Mouse (Mus musculus) liver, adult 2 months (tissue): ENCODE results near the gene Fars2. TPM values are rescaled to one million over a fixed set of nuclear protein-coding genes. Genes with fewer than 3 reads are reported as not detected.

Experiments
- DNase-seq: peaks from one replicate; pipeline ENCODE4 v3.0.0-alpha.2; 2011; ENCODE audit warnings: low read depth, low spot score; ENCODE audit errors: extremely low read depth
- H3K27ac ChIP-seq: fragments of 200-500 bp; replicated peaks from 2 replicates; pipeline ENCODE4 v1.5.1; 2012; ENCODE audit warnings: low read depth, mild to moderate bottlenecking, control low read depth, inconsistent platforms, low read length; ENCODE audit not compliant: insufficient read depth
- H3K27me3 ChIP-seq: fragments of 200-500 bp; 2 replicates; pipeline ENCODE4 v1.6.1; 2012; ENCODE audit warnings: mild to moderate bottlenecking, moderate library complexity, low read length, inconsistent platforms; ENCODE audit not compliant: control insufficient read depth, insufficient read depth
- H3K36me3 ChIP-seq: fragments of 200-500 bp; 2 replicates; pipeline ENCODE4 v1.6.1; 2012; ENCODE audit warnings: low read length, inconsistent platforms; ENCODE audit not compliant: control insufficient read depth, insufficient read depth
- H3K4me1 ChIP-seq: fragments of 200-500 bp; 2 replicates; pipeline ENCODE4 v1.6.1; 2011; ENCODE audit warnings: low read length; ENCODE audit not compliant: control insufficient read depth, insufficient read depth
- H3K4me3 ChIP-seq: fragments of 200-500 bp; 2 replicates; pipeline ENCODE4 v1.5.1; 2011; ENCODE audit warnings: low read depth, mild to moderate bottlenecking, control low read depth, low read length, moderate library complexity; ENCODE audit not compliant: insufficient read depth
- H3K79me2 ChIP-seq: fragments of 200-500 bp; 2 replicates; pipeline ENCODE4 v1.6.1; 2012; ENCODE audit warnings: inconsistent platforms, mild to moderate bottlenecking, low read length, moderate library complexity; ENCODE audit not compliant: control insufficient read depth, insufficient read depth
- H3K9ac ChIP-seq: fragments of 200-500 bp; 2 replicates; pipeline ENCODE4 v1.6.1; 2012; ENCODE audit warnings: low read depth, mild to moderate bottlenecking, control low read depth, inconsistent platforms, low read length
- CTCF ChIP-seq: fragments of 200-500 bp; IDR thresholded peaks from 2 replicates; pipeline ENCODE4 v1.5.1; 2011; ENCODE audit warnings: low read depth, low read length, control low read depth
- POLR2A ChIP-seq: fragments of 200-500 bp; IDR thresholded peaks from 2 replicates; pipeline ENCODE4 v1.6.1; 2011; ENCODE audit warnings: low read length, control low read depth; ENCODE audit not compliant: insufficient read depth; ENCODE audit errors: extremely low read depth
- WGBS: fragments of 180-500 bp; shearing (Covaris S2); methylation state at CpG from one replicate; pipeline ENCODE4 v1.1.7; 2018; 5-methylcytosine and 5-hydroxymethylcytosine counted together
- polyA plus RNA-seq: library from polyadenylated mRNA; depleted of rRNA; stranded (reverse); fragments of >200 nt; gene quantifications from 2 replicates; pipeline ENCODE4 v1.2.3, GENCODE M21; 2012
- total RNA-seq: library from RNA; depleted of rRNA; stranded (reverse); fragments of >200 nt; gene quantifications from 2 replicates; pipeline ENCODE4 v1.2.3, GENCODE M21; 2014

Fars2 gene
- total and polyA plus RNA-seq, 2 experiments: 47.1 to 58.4 TPM

DNA sequence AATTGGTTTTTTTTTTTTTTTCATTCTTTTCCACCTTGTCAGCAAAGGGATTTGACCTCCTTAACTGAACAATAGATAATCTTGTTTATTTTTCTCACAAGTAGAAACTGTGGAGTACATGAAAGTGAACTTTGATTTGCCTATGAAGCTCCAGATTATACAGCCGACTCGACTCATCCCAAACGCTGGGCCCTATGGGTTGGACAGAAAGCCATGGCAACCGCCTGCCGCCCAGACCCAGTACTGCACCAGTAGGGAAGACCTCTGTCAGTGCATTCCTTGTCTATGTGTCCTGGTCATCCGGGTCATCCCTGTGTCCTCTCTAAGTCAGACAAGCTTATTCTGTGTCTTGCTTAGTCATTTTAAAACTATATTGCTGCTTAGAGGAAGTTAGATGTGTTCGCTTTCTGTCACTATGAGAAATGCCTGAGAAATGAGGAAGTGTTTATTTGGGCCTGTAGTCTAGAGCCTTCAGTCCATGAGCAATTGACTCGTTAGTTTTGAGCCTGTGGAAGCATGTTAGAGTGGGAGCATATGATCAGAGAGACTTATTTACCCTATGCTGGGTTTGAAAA lies 416.8 kb downstream of the Fars2 start:
- Histone ChIP-seq H3K4me1 (peaks cover 14% of the 10 kb centered on the region), H3K4me3 (no peak overlapping the region), H3K79me2 (no peaks in the 10 kb centered on the region), H3K27ac (0 out of 2 replicates have a peak overlapping the region, but pooled peaks have one; percentile 32), H3K36me3 (no peaks in the 10 kb centered on the region), H3K27me3 (no peaks in the 10 kb centered on the region), H3K9ac (no peak overlapping the region)
- peak; percentile 70 for DNase-seq
- 52% methylated on average over 8 of the region's 8 CpGs for WGBS
- no peak for TF ChIP-seq POLR2A
- TF ChIP-seq CTCF: no peak

DNA sequence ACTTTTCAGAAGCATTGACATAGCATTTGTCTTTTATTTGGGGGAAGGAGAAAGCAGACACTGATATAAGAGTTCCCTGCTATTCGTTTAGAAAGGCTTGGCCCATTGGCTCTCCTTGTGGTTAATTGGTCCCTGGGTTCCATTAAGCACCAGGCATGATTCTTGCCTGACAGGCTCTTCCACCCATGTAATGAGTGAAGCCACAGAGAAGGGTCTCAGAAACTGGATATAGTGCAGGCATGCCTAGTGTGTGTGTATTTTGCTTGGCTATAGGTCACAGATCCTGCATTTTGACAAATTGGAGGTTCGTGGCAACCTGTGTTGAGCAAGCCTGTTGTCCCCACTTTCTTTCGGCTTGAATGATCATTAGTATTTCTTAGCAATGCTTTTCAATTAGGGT lies 420.4 kb downstream of the Fars2 start:
- Histone ChIP-seq H3K79me2 (no peaks in the 10 kb centered on the region), H3K4me3 (no peak overlapping the region), H3K27me3 (no peaks in the 10 kb centered on the region), H3K4me1 (peaks cover 14% of the 10 kb centered on the region), H3K36me3 (no peaks in the 10 kb centered on the region), H3K9ac (no peak overlapping the region), H3K27ac (no peak overlapping the region)
- WGBS: 98% methylated on average over 3 of the region's 3 CpGs
- TF ChIP-seq POLR2A (no peak), CTCF (no peak)
- no peak for DNase-seq

DNA sequence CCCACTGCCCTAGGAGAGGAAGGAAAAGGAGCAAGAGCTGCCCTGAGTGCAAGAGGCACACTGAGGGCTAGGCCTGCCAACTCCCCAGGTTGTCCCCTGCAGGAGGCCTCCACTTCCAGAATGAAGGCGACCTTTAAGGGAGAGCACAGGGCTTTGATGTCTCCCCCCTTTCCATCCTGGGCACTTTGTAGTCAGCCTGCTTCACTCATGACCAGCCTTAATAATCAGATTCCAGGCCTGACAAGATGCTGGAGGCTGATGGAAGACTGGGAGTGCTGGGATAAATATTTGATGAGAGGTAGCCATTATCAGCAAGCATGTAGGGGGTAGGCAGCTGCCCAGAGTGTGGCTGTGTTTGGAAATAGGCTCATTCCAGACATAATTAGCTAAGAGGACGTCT lies 421.2 kb downstream of the Fars2 start:
- H3K4me3 ChIP-seq: no peak overlapping the region
- no peak overlapping the region for H3K9ac ChIP-seq
- TF ChIP-seq CTCF: no peak
- no peaks in the 10 kb centered on the region for H3K27me3 ChIP-seq
- 92% methylated on average over 2 of the region's 2 CpGs for WGBS
- DNase-seq: no peak
- no peak overlapping the region for H3K27ac ChIP-seq
- no peaks in the 10 kb centered on the region for H3K36me3 ChIP-seq
- H3K4me1 ChIP-seq: peaks cover 12% of the 10 kb centered on the region
- H3K79me2 ChIP-seq: no peaks in the 10 kb centered on the region

DNA sequence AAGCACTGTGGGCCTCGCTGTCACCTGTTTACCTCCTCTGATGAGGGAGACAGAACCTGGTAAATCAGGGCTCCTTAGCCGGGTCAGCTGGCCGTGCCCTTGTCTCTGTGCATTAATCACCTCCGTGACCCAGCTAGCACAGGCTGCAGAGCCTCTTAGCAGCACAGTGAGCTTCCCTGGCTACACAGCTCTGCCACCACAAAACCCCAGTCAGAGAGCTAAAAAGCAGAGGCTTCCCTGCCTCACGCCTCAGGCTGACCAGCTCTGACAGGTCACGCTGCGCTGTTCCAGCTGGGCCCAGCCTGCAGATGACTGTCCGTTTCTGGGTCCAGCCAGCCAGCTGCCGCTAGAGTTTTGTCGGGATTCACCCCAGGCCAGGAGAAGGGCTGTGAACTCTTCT lies 423.0 kb downstream of the Fars2 start:
- TF ChIP-seq POLR2A (no peak), CTCF (no peak)
- Histone ChIP-seq H3K9ac (no peak overlapping the region), H3K4me3 (no peak overlapping the region), H3K36me3 (no peaks in the 10 kb centered on the region), H3K27me3 (no peaks in the 10 kb centered on the region), H3K79me2 (no peaks in the 10 kb centered on the region), H3K27ac (no peak overlapping the region), H3K4me1 (peaks cover 3% of the 10 kb centered on the region)
- 87% methylated on average over 10 of the region's 10 CpGs for WGBS
- DNase-seq: no peak

DNA sequence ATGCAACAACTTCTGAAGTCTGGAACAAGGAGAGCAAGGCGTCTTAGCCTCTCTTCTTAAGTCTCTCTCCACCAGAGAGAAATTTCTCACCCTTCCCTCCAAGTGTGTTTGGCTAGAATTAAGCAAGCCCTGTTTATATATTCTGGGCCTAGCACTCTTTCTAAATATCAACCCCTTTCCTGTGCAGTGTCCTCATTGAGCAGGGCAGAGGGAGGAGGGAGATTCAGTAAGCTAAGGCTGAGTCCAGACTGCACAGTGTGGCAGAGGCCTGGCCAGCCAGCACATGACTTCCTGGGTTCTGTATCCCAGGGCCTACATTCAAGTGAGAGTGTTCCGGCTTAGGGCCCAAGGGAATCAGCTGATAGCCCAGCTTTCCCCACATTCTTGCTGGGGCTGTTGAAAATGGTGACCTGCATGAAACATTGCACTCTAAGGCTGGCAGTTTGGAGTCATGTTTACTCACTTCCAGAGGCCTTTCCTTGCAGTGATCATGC lies 424.1 kb downstream of the Fars2 start:
- DNase-seq: no peak
- Histone ChIP-seq H3K36me3 (no peaks in the 10 kb centered on the region), H3K4me3 (no peak overlapping the region), H3K79me2 (no peaks in the 10 kb centered on the region), H3K4me1 (no peaks in the 10 kb centered on the region), H3K27me3 (no peaks in the 10 kb centered on the region), H3K27ac (no peak overlapping the region), H3K9ac (no peak overlapping the region)
- TF ChIP-seq POLR2A: no peak
- TF ChIP-seq CTCF: no peak
- 85% methylated on average over 2 of the region's 2 CpGs for WGBS

DNA sequence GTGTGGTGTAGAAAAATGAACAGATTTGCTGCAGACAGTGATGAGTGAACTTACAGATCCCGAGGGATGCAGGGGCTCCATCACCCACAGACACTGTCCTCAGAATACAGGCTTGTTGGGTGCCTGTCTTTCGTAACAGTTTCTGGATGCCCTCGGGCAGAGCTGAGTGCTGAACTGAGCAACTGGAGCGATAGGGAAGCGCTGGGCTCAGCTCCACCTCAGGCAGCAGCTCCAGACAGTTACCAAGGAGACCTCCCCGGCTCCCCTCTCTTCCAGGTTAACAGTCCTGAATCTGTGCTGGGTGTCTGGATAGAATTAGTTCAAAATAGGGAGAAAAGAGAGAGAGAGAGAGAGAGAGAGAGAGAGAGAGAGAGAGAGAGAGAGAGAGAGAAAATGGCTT lies 433.5 kb downstream of the Fars2 start:
- no peak overlapping the region for H3K9ac ChIP-seq
- no peak overlapping the region for H3K27ac ChIP-seq
- WGBS: 69% methylated on average over 6 of the region's 6 CpGs
- TF ChIP-seq CTCF (no peak), POLR2A (no peak)
- H3K4me1 ChIP-seq: no peaks in the 10 kb centered on the region
- DNase-seq: no peak
- no peaks in the 10 kb centered on the region for H3K79me2 ChIP-seq
- H3K36me3 ChIP-seq: no peaks in the 10 kb centered on the region
- no peaks in the 10 kb centered on the region for H3K27me3 ChIP-seq
- no peak overlapping the region for H3K4me3 ChIP-seq
